Mouse (Mus musculus): Measurements from ENCODE around the gene Zdhhc18.

The Zdhhc18 gene

DNA sequence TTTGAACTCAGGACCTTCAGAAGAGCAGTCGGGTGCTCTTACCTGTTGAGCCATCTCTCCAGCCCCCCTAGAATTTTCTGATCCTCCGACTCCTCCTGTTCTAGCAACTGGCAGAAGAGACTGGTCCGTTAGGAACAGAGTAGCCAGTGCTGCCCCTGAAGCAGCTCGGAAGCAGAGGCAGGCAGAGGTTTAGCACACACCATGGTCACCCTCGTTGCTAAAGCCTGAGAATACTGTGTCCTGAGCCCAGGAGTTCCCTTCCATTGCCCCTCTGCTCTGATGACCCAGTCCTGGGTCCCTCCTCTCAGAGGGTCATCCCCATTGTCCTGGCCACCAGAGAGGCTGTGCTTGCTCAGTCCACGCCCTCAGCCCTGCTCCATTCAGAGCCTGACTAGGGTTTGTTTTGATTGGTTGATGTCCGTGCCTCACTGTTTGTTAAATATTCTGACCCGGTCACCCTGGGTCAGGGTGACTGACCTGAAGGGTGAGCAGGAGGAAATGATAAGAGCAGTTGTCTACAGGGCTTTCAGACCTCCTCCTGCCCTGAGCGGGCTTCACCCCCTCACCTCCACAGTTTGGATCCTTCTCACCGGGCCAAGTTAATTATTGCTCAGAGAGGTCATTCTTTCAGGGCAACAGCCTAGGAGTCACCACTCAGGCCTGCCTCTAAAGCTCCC, 92.8 kb downstream of the Zdhhc18 start:
- DNase-seq (ENCODE audit: low read depth, low spot score): no peak

Measured in R1 (cell line).